Mouse (Mus musculus): Measurements from ENCODE around the gene Fyb. TPM values are rescaled to one million over a fixed set of nuclear protein-coding genes. Genes with fewer than 3 reads are reported as not detected.

Fyb gene
- polyA plus RNA-seq, 2 experiments, result 8.3 to 19.5 TPM

DNA sequence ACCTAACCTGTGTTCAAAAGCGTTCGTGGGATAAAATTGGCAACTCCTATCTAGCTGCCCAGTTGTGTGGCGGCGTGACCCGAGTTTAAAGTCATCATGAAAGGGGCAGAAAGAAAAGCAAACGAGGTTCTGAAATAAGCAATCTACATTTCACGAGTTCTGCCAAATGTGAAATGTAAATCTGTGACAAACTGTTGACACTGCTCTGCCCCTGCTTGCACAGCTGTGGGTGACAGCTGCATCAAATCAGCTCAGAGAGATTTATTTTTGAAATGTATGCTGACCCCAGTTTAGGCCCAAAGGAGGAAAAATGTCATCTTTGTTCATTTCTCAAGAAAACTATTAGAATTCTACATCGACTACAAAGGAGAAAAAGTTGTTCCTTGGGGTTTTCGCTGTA is 36.5 kb downstream of the Fyb start:
- DNase-seq (ENCODE audit: low read depth in 3 of 3, low spot score in 3 of 3), result no peak
- WGBS (ENCODE audit: insufficient replicate concordance), result 68% methylated on average over 9 of the region's 9 CpGs

DNA sequence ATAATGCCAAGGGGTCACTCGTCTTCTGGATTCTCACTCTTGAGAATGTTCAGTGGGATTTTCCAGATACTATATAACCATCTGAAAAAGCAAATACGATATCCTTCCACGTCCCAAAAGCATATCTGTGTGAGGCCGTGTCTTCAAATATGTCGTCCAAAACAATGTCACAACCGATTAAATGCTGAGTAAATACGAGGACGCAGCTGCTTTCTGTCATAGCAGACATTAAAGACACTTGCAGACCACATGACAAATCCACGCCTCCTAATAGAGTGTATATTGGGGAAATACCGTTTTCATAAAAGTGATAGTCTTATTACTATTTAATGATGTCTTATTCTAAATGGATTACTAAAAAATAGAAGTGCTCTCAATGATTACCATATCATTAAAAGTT is 38.0 kb downstream of the Fyb start:
- Histone ChIP-seq H3K9ac (replicated peaks) (no peak overlapping the region), H3K9me3 (ENCODE audit: control insufficient read depth, low read length) (no peaks in the 10 kb centered on the region; the same call in 1 of the 2 replicates), H3K36me3 (replicated peaks; ENCODE audit: control insufficient read depth, insufficient read depth, low read depth) (no peaks in the 10 kb centered on the region), H3K27ac (no peak overlapping the region), H3K4me2 (ENCODE audit: low read depth) (no peak overlapping the region), H3K4me1 (replicated peaks; ENCODE audit: control insufficient read depth in 2 of 2, insufficient read depth in 2 of 2, low read length in 1 of 2) (peaks cover 0 to 13% of the 10 kb centered on the region in 2 experiments; a peak in 2 of 4 replicates), H3K27me3 (ENCODE audit: control insufficient read depth, insufficient read depth, low read length) (no peaks in the 10 kb centered on the region), H3K4me3 (ENCODE audit: insufficient read depth in 1 of 2, low read depth in 2 of 2, low read length in 2 of 2) (no peak overlapping the region)
- DNase-seq (ENCODE audit: low read depth in 3 of 3, low spot score in 3 of 3) (no peak), ATAC-seq (ENCODE audit: insufficient read depth) (no peak)
- WGBS (ENCODE audit: insufficient replicate concordance), result 73% methylated on average over 10 of the region's 10 CpGs
- TF ChIP-seq EP300 (IDR thresholded peaks at IDR 0.05; ENCODE audit: low read depth), result no peak
- TF ChIP-seq CTCF (IDR thresholded peaks at IDR 0.05; ENCODE audit: low read depth), result no peak

More for the DNA sequence above, 36.5 kb downstream of the Fyb start:
- ATAC-seq (ENCODE audit: insufficient read depth), result no peak
- Histone ChIP-seq H3K4me1 (replicated peaks; ENCODE audit: control insufficient read depth in 2 of 2, insufficient read depth in 2 of 2, low read length in 1 of 2) (peaks cover 0 to 21% of the 10 kb centered on the region in 2 experiments; a peak in 3 of 4 replicates), H3K4me2 (ENCODE audit: low read depth) (no peak overlapping the region), H3K9me3 (ENCODE audit: control insufficient read depth, low read length) (no peaks in the 10 kb centered on the region), H3K9ac (replicated peaks) (no peak overlapping the region), H3K27me3 (ENCODE audit: control insufficient read depth, insufficient read depth, low read length) (no peaks in the 10 kb centered on the region), H3K27ac (no peak overlapping the region), H3K36me3 (replicated peaks; ENCODE audit: control insufficient read depth, insufficient read depth, low read depth) (no peaks in the 10 kb centered on the region), H3K4me3 (ENCODE audit: insufficient read depth in 1 of 2, low read depth in 2 of 2, low read length in 2 of 2) (no peak overlapping the region)
- no peak for TF ChIP-seq EP300 (IDR thresholded peaks at IDR 0.05; ENCODE audit: low read depth)
- TF ChIP-seq CTCF (IDR thresholded peaks at IDR 0.05; ENCODE audit: low read depth), result no peak

DNA sequence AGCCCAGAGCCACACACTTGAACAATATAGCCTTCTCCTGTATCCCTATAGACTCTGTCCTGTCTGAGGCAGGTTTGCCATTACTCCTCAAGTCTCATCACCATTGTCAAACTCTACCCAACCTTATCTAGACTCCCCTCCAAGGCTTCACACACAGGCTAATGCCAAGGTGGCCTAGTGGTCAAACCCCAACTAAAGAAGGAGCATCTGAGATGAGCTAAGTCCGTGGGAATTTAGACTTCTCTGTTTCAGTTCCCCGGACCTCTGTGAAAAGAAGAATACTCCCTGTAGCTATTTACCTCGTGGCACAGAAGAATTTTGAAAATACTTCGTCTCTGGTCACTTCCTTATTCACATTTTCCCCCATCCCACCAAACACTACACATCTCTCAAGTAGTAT is 39.5 kb downstream of the Fyb start:
- 51% methylated on average over 4 of the region's 4 CpGs for WGBS (ENCODE audit: insufficient replicate concordance)
- no peak for TF ChIP-seq EP300 (IDR thresholded peaks at IDR 0.05; ENCODE audit: low read depth)
- TF ChIP-seq CTCF (IDR thresholded peaks at IDR 0.05; ENCODE audit: low read depth), result no peak
- no peak for DNase-seq (ENCODE audit: low read depth in 3 of 3, low spot score in 3 of 3)
- Histone ChIP-seq H3K27me3 (ENCODE audit: control insufficient read depth, insufficient read depth, low read length) (no peaks in the 10 kb centered on the region), H3K27ac (no peak overlapping the region), H3K4me3 (ENCODE audit: insufficient read depth in 1 of 2, low read depth in 2 of 2, low read length in 2 of 2) (no peak overlapping the region), H3K9ac (replicated peaks) (no peak overlapping the region), H3K4me2 (ENCODE audit: low read depth) (no peak overlapping the region), H3K9me3 (ENCODE audit: control insufficient read depth, low read length) (no peaks in the 10 kb centered on the region; the same call in 1 of the 2 replicates), H3K36me3 (replicated peaks; ENCODE audit: control insufficient read depth, insufficient read depth, low read depth) (no peaks in the 10 kb centered on the region), H3K4me1 (replicated peaks; ENCODE audit: control insufficient read depth in 2 of 2, insufficient read depth in 2 of 2, low read length in 1 of 2) (peaks cover 0 to 6% of the 10 kb centered on the region in 2 experiments; a peak in 1 of 4 replicates)
- no peak for ATAC-seq (ENCODE audit: insufficient read depth)

DNA sequence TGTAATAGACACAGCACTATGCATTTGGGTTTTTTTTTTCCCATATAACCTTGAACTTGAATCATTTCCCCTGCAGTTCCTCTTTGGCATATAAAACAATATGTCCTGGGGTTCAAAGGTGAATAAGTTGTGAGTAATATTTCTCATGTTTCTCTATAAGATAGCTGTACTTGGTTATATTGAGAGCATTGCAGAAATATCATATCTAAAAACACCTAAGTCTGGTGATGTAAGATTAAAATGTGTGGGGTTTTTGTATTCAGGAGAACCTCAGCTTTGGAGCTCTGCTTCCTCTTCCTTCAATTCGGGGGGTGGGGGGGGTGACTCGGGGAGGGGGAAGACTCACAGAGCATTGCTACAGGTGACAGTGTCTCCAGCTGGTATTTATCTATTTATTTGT is 40.0 kb downstream of the Fyb start:
- peaks cover 0 to 6% of the 10 kb centered on the region in 2 experiments; a peak in 1 of 4 replicates for H3K4me1 ChIP-seq (replicated peaks; ENCODE audit: control insufficient read depth in 2 of 2, insufficient read depth in 2 of 2, low read length in 1 of 2)
- H3K27me3 ChIP-seq (ENCODE audit: control insufficient read depth, insufficient read depth, low read length), result no peaks in the 10 kb centered on the region
- H3K4me3 ChIP-seq (ENCODE audit: insufficient read depth in 1 of 2, low read depth in 2 of 2, low read length in 2 of 2), result no peak overlapping the region
- no peak overlapping the region for H3K4me2 ChIP-seq (ENCODE audit: low read depth)
- no peaks in the 10 kb centered on the region for H3K36me3 ChIP-seq (replicated peaks; ENCODE audit: control insufficient read depth, insufficient read depth, low read depth)
- ATAC-seq (ENCODE audit: insufficient read depth) (no peak), DNase-seq (ENCODE audit: low read depth in 3 of 3, low spot score in 3 of 3) (no peak)
- no peak overlapping the region for H3K27ac ChIP-seq
- 39% methylated on average over 2 of the region's 2 CpGs for WGBS (ENCODE audit: insufficient replicate concordance)
- H3K9ac ChIP-seq (replicated peaks), result no peak overlapping the region
- no peaks in the 10 kb centered on the region; the same call in 1 of the 2 replicates for H3K9me3 ChIP-seq (ENCODE audit: control insufficient read depth, low read length)
- TF ChIP-seq EP300 (IDR thresholded peaks at IDR 0.05; ENCODE audit: low read depth) (no peak), CTCF (IDR thresholded peaks at IDR 0.05; ENCODE audit: low read depth) (no peak)

DNA sequence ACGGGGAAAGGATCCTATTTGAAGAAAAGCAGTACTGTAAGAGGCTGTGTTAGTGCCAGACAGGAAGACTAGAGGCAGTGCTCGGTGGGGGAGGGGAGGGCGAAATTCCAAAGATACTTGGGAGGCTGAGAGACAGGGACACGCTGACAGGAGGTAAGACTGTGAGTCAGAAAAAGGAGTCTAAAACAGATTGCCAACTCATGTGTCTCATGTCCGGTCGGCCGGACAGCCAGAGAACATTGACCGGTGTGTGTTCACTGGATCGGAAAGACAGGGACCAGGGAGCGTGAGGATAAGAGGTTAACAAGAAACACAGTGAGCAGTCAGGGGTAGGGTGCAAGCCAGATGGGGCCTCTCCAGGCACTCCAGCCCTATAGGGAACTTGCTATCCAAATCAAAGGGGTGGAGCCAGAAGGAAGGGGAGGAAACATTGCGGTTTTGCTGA is 42.3 kb downstream of the Fyb start:
- no peaks in the 10 kb centered on the region; the same call in 1 of the 2 replicates for H3K9me3 ChIP-seq (ENCODE audit: control insufficient read depth, low read length)
- H3K9ac ChIP-seq (replicated peaks), result no peak overlapping the region
- H3K4me2 ChIP-seq (ENCODE audit: low read depth), result peak overlapping the region; percentile 32
- H3K4me3 ChIP-seq (ENCODE audit: insufficient read depth in 1 of 2, low read depth in 2 of 2, low read length in 2 of 2), result peak overlapping the region in 1 of 2 experiments; percentile 43; a peak in 1 of 4 replicates
- no peak overlapping the region for H3K27ac ChIP-seq
- H3K4me1 ChIP-seq (replicated peaks; ENCODE audit: control insufficient read depth in 2 of 2, insufficient read depth in 2 of 2, low read length in 1 of 2), result peaks cover 0 to 18% of the 10 kb centered on the region in 2 experiments; a peak in 2 of 4 replicates
- H3K36me3 ChIP-seq (replicated peaks; ENCODE audit: control insufficient read depth, insufficient read depth, low read depth), result no peaks in the 10 kb centered on the region
- ATAC-seq (ENCODE audit: insufficient read depth), result peak; percentile 66
- no peak for TF ChIP-seq CTCF (IDR thresholded peaks at IDR 0.05; ENCODE audit: low read depth)
- TF ChIP-seq EP300 (IDR thresholded peaks at IDR 0.05; ENCODE audit: low read depth), result no peak
- DNase-seq (ENCODE audit: low read depth in 3 of 3, low spot score in 3 of 3), result no peak
- WGBS (ENCODE audit: insufficient replicate concordance), result 28% methylated on average over 11 of the region's 11 CpGs
- H3K27me3 ChIP-seq (ENCODE audit: control insufficient read depth, insufficient read depth, low read length), result no peaks in the 10 kb centered on the region

Measured in liver, embryonic 14.5 days (tissue).